ENCODE assay signal across 9 mouse cellular contexts in the genomic region with DNA sequence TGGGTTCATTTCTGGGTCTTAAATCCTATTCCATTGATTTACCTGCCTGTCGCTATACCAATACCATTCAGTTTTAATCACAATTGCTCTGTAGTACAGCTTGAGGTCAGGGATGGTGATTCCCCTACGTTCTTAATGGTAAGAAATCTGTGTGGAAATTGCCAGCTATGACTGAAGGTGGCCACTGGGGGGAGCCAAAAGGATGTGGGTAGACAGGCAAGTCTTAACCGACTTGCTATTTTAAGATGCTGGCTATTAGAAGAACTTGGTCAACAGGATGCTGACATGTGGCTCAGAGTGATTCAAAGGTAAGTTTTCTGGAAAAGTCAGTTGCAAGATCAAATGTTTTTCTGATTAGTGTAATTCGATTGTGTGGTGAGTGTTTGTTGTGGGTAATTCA. TPM values are rescaled to one million over a fixed set of nuclear protein-coding genes. Genes with fewer than 3 reads are reported as not detected.
DNase-seq lines count a peak whose midpoint lies in the region; ATAC-seq and TF ChIP-seq lines count a peak whose summit lies in the region.
"Had no signal": no experiment of that assay in that cellular context is flagged by ENCODE, and none has a peak within 500 bp of the region (broad histone marks: within the 10 kb centered on the region; RNA-seq: fewer than 3 reads in every experiment).

No protein-coding gene starts in this region.

- H3K4me1 ChIP-seq in forebrain, embryonic 11.5 days (replicated peaks; ENCODE audit: control insufficient read depth, insufficient read depth, low read length): no peaks in the 10 kb centered on the region
- peaks cover 17% of the 10 kb centered on the region for H3K4me1 ChIP-seq in hindbrain, embryonic 15.5 days (replicated peaks)
- H3K4me1 ChIP-seq: stomach, embryonic 15.5 days had no signal

- H3K4me3 ChIP-seq in forebrain, embryonic 11.5 days (ENCODE audit: low read depth, low read length): no peak overlapping the region
- no peak overlapping the region for H3K4me3 ChIP-seq in hindbrain, embryonic 15.5 days
- H3K4me3 ChIP-seq: stomach, embryonic 15.5 days had no signal

- TF ChIP-seq POLR2A in brain, embryonic 14.5 days (IDR thresholded peaks at IDR 0.05; ENCODE audit: borderline replicate concordance, extremely low read depth, insufficient read depth, insufficient read length, poor library complexity, severe bottlenecking): no peak

- ATAC-seq in monocyte, adult 5-6 weeks (replicated peaks; ENCODE audit: insufficient number of reproducible peaks, low FRiP score, low TSS enrichment, poor library complexity, severe bottlenecking): no peak
- ATAC-seq in forebrain, embryonic 11.5 days (replicated peaks; ENCODE audit: low FRiP score): 0 out of 2 replicates have a peak, but pooled peaks have one; percentile 35
- 0 out of 2 replicates have a peak, but pooled peaks have one; percentile 21 for ATAC-seq in hindbrain, embryonic 15.5 days (ENCODE audit: low FRiP score, low read depth)

- no peaks in the 10 kb centered on the region for H3K9me3 ChIP-seq in forebrain, embryonic 11.5 days (ENCODE audit: control insufficient read depth, low read length)
- H3K9me3 ChIP-seq in hindbrain, embryonic 15.5 days: no peaks in the 10 kb centered on the region
- H3K9me3 ChIP-seq: stomach, embryonic 15.5 days had no signal

- H3K27me3 ChIP-seq in forebrain, embryonic 11.5 days (ENCODE audit: control insufficient read depth, insufficient read depth, low read length): no peaks in the 10 kb centered on the region
- H3K27me3 ChIP-seq in hindbrain, embryonic 15.5 days: no peaks in the 10 kb centered on the region
- H3K27me3 ChIP-seq: stomach, embryonic 15.5 days had no signal

- 16% methylated on average over 4 of the region's 4 CpGs for WGBS in forebrain, embryonic 11.5 days
- WGBS in hindbrain, embryonic 15.5 days: 16% methylated on average over 4 of the region's 4 CpGs

- intact Hi-C loops in left cerebral cortex, postnatal 14 days (cut with DNase I): loop anchor here (2.0 to 10.0 kb wide), 4 partner anchors 285 to 1747 kb away; a partner anchor contains a TSS

- no peak overlapping the region for H3K9ac ChIP-seq in forebrain, embryonic 11.5 days (ENCODE audit: low read length)
- H3K9ac ChIP-seq in hindbrain, embryonic 15.5 days: no peak overlapping the region
- H3K9ac ChIP-seq: stomach, embryonic 15.5 days had no signal

- DNase-seq in monocyte, adult 2 months (ENCODE audit: low read depth in 1 of 2, low spot score in 2 of 2): peak; percentile 7 to 8
- peak; percentile 92 for DNase-seq in brain, embryonic 14.5 days (ENCODE audit: low read depth)
- DNase-seq in forebrain, embryonic 11.5 days (ENCODE audit: low spot score): peak; percentile 83
- DNase-seq in left cerebral cortex, postnatal 14 days (ENCODE audit: low spot score in 2 of 2): peak; percentile 72 to 76
- peak; percentile 24 for DNase-seq in ovary, adult 18-20 months (ENCODE audit: low spot score)
- peak; percentile 57 for DNase-seq in thymus, postnatal 14 days

- H3K27ac ChIP-seq in forebrain, embryonic 11.5 days (ENCODE audit: low read depth, low read length): no peak overlapping the region
- no peak overlapping the region for H3K27ac ChIP-seq in hindbrain, embryonic 15.5 days (replicated peaks)
- H3K27ac ChIP-seq: stomach, embryonic 15.5 days had no signal

- TF ChIP-seq CTCF in brain, embryonic 14.5 days (IDR thresholded peaks at IDR 0.05; ENCODE audit: borderline replicate concordance, extremely low read depth, insufficient read depth, insufficient read length): peak; percentile 75; the same call in 1 of the 2 replicates

- no peaks in the 10 kb centered on the region for H3K36me3 ChIP-seq in forebrain, embryonic 11.5 days (ENCODE audit: control insufficient read depth, insufficient read depth, low read length)
- H3K36me3 ChIP-seq in hindbrain, embryonic 15.5 days: no peaks in the 10 kb centered on the region
- H3K36me3 ChIP-seq: stomach, embryonic 15.5 days had no signal

- no peak overlapping the region for H3K4me2 ChIP-seq in forebrain, embryonic 11.5 days (ENCODE audit: low read depth, low read length, severe bottlenecking)
- H3K4me2 ChIP-seq in hindbrain, embryonic 15.5 days: no peak overlapping the region
- H3K4me2 ChIP-seq: stomach, embryonic 15.5 days had no signal

RNA-seq across cellular contexts. Expression of a gene that starts 43.6 kb away (rescaled TPM):
- 40.3 to 68.9 TPM (median 52.9 TPM) in 3 replicates for total RNA-seq in monocyte, adult 5-6 weeks (2017)
- polyA plus RNA-seq in brain, embryonic 14.5 days (2012; rRNA removed): 10.7 and 15.9 TPM in 2 replicates
- 22.8 and 24.5 TPM in 2 replicates for polyA plus RNA-seq in forebrain, embryonic 11.5 days (2014; fragmentation: Nextera tagmentation; extraction: Ambion mirVana)
- 26.6 and 27.6 TPM in 2 replicates for polyA plus RNA-seq in hindbrain, embryonic 15.5 days (2015; fragmentation: Nextera tagmentation; extraction: Ambion mirVana)
- 10 to 100 TPM; 35.6 to 36.0 TPM for total RNA-seq in left cerebral cortex, postnatal 14 days (2021)

Comparison
In these comparisons a context has a peak if more than half of its experiments do, and no peak if none do; other contexts are left out.
1. DNase-seq: peak in every context shown above with its lines; median percentile 92 in brain, embryonic 14.5 days; 83 in forebrain, embryonic 11.5 days; 74 in left cerebral cortex, postnatal 14 days; 57 in thymus, postnatal 14 days; 24 in ovary, adult 18-20 months; 8 in monocyte, adult 2 months.